Mouse (Mus musculus) CD8-positive naive resting alpha-beta T cell, adult 2 months (primary cell): ENCODE data around the gene Baz2b.

Source experiments
- DNase-seq, 2 experiments: peaks; one replicate each; pipeline ENCODE4 v3.0.0; 2022; ENCODE audit warnings: low read depth in 2 of 2, low spot score in 2 of 2

The Baz2b gene

GRCm38 (mm10) chr2:60209703-60210651, at the start of gene Baz2b, which contains the start of gene March7:
TSS of gene Baz2b (minus strand) at chr2:60209839.
TSS of gene March7 (plus strand) at chr2:60209887.
- peak; percentile 82 to 89 for DNase-seq

- no peak for DNase-seq
Observed at GRCm38 (mm10) chr2:60259186-60259585, 49.5 kb upstream of the Baz2b start.

GRCm38 (mm10) chr2:60256751-60257150, 47.1 kb upstream of the Baz2b start:
- no peak for DNase-seq

DNA sequence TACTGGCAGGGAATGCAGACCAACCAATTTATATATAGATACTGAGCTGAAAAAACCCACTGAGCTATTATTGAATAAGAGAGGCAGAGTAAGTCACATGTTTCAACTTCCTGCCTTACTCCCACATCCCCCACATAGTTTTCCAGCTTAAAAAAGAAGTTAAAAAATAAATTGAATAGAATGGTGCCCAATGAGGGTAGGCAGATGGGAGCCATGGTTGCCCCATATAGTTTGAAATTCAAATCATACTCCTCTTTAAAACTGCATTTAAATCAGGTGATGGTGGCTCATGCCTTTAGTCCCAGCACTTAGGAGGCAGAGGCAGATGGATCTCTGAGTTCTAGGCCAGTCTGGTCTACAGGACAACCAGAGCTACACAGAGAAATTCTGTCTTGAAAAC, 43.9 kb upstream of the Baz2b start:
- DNase-seq = no peak

GRCm38 (mm10) chr2:60252782-60253181, 43.1 kb upstream of the Baz2b start:
- no peak for DNase-seq

DNA sequence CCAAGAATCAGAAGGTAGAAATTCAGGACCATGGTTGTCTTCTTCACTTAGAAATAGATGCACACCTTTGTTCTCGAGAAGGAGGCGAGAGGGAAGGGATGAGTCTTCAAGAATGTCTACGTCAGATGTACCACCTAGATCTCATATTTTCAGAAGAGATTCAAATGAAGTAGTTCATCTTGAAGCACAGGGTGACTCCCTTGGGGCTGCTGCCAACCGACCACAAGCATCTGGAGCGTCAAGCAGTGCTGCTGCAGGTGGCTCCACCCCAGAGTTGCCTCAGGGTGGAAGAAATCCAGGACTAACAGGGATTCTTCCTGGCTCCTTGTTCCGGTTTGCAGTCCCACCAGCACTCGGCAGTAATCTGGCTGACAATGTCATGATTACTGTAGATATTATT, 24.9 kb upstream of the Baz2b start:
- DNase-seq = no peak

DNA sequence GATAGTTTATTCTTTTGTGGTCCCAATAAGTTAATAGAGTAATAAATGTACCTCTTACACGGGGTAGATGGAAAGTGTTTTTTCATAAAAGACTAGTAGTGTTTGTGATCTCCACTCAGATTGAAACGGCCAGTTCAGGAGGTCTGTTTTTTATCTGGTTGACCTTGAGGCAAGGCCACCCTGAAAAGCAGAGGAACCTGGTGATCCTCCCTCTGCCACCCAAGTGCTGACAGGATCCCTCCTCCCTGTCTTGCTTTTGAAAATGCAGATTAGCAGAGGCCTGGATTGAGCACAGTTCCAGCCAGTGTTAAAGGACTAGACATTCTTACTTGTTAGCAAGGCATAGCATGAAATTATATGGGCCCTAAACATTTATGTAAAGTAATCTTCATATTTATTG, 23.5 kb upstream of the Baz2b start:
- DNase-seq = no peak

GRCm38 (mm10) chr2:60230361-60230760, 20.7 kb upstream of the Baz2b start:
- DNase-seq = no peak

- no peak for DNase-seq
Observed at GRCm38 (mm10) chr2:60228470-60228869, 18.8 kb upstream of the Baz2b start.

GRCm38 (mm10) chr2:60223489-60223888, 13.8 kb upstream of the Baz2b start:
- no peak for DNase-seq

DNA sequence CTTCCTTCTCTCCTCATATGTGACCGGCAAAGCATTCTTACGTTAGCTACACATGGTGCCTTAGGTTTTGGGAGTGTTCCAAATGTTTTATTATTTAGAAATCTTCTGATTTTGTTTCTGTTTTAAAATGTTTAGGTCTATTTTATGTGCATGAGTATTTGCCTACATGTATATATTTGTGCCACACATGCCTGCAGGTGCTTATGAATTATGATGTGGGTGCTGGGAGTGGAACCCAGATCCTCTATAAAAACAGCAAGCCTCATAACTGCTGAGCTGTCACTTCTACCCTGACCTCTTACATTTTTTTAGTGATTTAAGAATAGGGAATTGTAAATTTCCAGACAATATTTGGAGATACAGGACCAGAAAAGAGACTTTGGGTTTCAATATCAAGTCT, 12.3 kb upstream of the Baz2b start:
- no peak for DNase-seq

DNA sequence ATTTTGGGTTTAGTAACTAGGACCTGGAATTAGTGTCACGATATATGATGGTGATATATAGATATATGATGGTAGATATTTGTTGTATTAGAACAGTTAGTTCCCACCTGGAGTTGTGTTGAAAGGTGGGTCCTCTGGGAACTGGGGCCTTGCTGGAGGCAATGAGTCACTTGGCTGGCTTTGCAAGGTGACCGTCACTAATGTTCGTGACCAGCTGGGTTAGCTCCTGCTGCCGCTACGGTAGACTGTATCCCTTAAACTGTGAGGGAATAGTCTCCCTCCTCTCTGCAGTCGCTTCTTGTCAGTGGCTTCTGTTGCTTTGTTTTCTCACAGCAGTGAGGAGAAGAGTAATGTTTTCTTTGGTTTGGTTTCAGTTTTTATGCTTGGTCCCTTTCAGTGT, 11.6 kb upstream of the Baz2b start:
- DNase-seq = no peak

GRCm38 (mm10) chr2:60217620-60218019, 8.0 kb upstream of the Baz2b start:
- DNase-seq = no peak

DNA sequence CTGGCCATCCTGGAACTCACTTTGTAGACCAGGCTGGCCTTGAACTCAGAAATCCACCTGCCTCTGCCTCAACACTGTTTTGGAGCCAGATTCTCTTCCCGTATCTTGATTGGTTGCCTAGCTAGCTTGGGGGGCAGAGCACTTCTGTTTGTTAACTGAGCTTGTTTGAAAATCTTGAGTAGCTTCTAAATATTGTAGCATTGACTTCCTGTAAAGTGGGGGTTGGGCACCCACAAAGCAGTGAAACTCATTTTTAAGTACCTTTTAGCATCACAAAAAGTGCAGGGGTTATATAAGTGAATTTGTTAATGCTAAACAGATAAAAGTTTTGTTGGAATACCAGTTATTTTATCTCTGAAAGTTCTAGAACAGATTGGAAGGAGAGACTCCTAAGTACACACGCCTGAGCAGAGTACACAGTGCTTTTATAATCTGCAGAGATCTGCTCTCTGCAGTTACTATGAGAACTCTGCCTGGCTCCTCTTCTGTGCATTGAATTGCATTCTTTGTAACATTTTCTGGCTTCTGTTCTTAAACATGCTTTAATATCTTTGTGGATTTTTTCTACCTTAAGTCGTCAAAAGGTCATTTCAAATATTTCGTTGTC, 7.0 kb upstream of the Baz2b start:
- no peak for DNase-seq

DNA sequence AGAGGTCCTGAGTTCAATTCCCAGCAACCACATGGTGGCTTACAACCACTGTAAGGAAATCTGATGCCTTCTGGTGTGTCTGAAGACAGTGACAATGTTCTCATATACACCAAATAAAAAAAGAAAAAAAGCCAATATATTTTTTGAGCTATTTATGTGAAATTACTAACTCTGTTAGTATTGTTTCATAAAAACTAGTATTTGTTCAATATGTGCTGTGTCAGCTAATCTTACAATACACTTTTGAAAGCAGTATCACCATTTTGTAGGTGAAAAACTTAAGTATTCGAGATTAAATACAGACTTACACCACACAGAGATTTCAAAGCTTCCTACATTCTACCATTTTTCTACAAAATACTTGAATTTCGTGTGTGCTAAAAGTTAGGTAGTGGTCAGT, 5.0 kb upstream of the Baz2b start:
- DNase-seq = no peak

DNA sequence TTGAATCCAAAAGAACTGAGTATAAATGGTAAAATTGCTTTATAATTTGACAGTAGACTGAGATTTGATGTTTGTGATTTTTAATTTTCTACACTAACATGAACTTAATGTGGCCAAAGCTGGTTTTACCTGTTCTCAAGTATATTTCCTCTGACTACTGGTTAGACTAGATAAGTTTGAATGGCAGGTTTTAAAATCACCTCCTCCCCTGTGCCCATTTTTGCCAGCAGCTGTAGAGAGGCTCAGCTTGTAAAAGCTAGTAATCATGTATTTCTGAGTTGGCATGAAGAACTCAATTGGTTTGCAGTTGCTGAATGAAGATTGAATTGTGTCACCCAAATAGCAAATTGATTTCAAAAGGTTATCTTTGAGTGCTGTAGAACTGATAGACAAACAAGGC, 2.8 kb upstream of the Baz2b start:
- DNase-seq = no peak

DNA sequence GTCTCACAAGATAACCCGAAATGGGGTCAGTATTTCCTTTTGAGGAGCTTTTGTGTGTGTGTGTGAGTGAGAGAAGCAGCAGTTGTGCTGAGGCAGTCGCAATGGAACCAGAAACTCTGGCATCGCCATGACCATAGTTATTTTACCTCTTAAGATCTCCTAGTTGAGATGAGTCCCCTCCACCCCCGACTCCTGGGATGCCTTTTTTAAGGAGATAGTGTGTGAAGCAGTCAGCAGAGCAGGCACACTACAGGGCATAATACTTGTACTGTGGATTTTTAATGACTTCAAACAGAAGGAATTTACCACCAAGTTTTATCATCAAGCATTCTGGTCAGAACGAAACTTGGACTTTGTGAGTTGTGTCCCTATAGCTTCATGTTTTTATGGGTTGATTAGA, 1.2 kb upstream of the Baz2b start:
- peak; percentile 24 to 27 for DNase-seq

- peak in 1 of 2 experiments; percentile 47 for DNase-seq
Observed at GRCm38 (mm10) chr2:60209122-60209611, 472 bp downstream of the Baz2b start.

GRCm38 (mm10) chr2:60205795-60206194, 3.8 kb downstream of the Baz2b start:
- no peak for DNase-seq

- DNase-seq = peak; percentile 45 to 56
Observed at GRCm38 (mm10) chr2:60204162-60204561, 5.5 kb downstream of the Baz2b start.

GRCm38 (mm10) chr2:60203733-60204132, 5.9 kb downstream of the Baz2b start:
- DNase-seq = no peak

DNA sequence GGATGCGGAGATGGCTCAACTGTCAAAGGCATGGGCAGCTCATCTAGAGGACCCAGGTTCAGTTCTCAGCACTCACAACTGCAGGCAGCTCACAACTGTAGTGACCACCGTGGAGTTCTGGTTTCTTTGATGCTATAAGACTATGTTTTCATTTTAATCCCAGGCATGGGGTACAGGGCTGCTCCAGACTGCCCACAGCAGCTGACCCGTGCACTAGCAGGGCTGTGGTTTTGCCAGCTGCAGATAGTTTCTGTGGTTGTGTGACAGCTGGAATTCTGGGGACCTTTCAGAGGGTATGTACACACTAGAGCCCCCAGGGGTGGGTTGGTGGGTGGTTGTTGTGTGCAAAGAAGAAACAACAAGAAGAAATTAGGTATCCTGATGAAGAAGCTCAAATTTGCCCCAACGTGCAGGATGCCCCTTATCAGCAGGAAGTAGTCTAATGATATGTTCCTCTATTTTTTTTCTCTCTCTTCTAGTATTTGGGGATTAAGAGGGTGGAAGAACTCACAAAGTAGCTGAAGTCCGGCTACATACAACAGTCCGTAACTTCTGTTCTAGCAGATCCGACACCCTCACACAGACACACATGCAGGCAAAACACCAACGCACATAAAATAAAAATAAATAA, 6.6 kb downstream of the Baz2b start:
- DNase-seq = no peak
